ENCODE assay signal across 8 mouse cellular contexts in genomic region chr11:68400727-68401219, GRCm38 (mm10). TPM values are rescaled to one million over a fixed set of nuclear protein-coding genes. Genes with fewer than 3 reads are reported as not detected.
DNase-seq lines count a peak whose midpoint lies in the region; ATAC-seq lines count a peak whose summit lies in the region.

TSS of gene Ntn1 (minus strand) at chr11:68400823.

- intact Hi-C loops in heart, postnatal 36 days (cut with DNase I): no loop called here

- H3K4me3 ChIP-seq in kidney, embryonic 16.5 days (ENCODE audit: low read length): peak within 1 kb of the TSS; percentile 57
- H3K4me3 ChIP-seq in brown adipose tissue, adult 24 weeks (ENCODE audit: insufficient read depth, low read depth, low read length): peak within 1 kb of the TSS; percentile 58
- peak within 1 kb of the TSS; percentile 53 for H3K4me3 ChIP-seq in midbrain, embryonic 12.5 days

- peak within 1 kb of the TSS; percentile 97 for H3K4me2 ChIP-seq in kidney, embryonic 16.5 days (replicated peaks; ENCODE audit: low read depth, low read length)
- peak within 1 kb of the TSS; percentile 89 for H3K4me2 ChIP-seq in midbrain, embryonic 12.5 days (replicated peaks)

- WGBS in kidney, embryonic 16.5 days: 9% methylated on average over 11 of the region's 11 CpGs
- WGBS in midbrain, embryonic 12.5 days: 5% methylated on average over 11 of the region's 11 CpGs

- no peaks in the 10 kb centered on the region for H3K9me3 ChIP-seq in kidney, embryonic 16.5 days (ENCODE audit: low read length)
- no peaks in the 10 kb centered on the region for H3K9me3 ChIP-seq in midbrain, embryonic 12.5 days

- H3K9ac ChIP-seq in kidney, embryonic 16.5 days (replicated peaks; ENCODE audit: low read length): peak within 1 kb of the TSS; percentile 62
- peak within 1 kb of the TSS; percentile 54 for H3K9ac ChIP-seq in midbrain, embryonic 12.5 days (replicated peaks)

- peaks cover 22% of the 10 kb centered on the region for H3K4me1 ChIP-seq in kidney, embryonic 16.5 days (ENCODE audit: insufficient read depth, low read length)
- no peaks in the 10 kb centered on the region for H3K4me1 ChIP-seq in brown adipose tissue, adult 24 weeks (ENCODE audit: control insufficient read depth, insufficient read depth, insufficient read length, low read length)
- H3K4me1 ChIP-seq in midbrain, embryonic 12.5 days: peaks cover 24% of the 10 kb centered on the region

- H3K27me3 ChIP-seq in kidney, embryonic 16.5 days (ENCODE audit: insufficient read depth, low read length): peaks cover 68% of the 10 kb centered on the region
- H3K27me3 ChIP-seq in midbrain, embryonic 12.5 days: peaks cover 94% of the 10 kb centered on the region

- H3K27ac ChIP-seq in kidney, embryonic 16.5 days (ENCODE audit: low read length): no peak within 1 kb of the TSS; the same call in 1 of the 2 replicates
- H3K27ac ChIP-seq in brown adipose tissue, adult 24 weeks (replicated peaks; ENCODE audit: low read depth, low read length): no peak within 1 kb of the TSS
- peak within 1 kb of the TSS; percentile 82 for H3K27ac ChIP-seq in midbrain, embryonic 12.5 days (replicated peaks)

- peak; percentile 10; the same call in 1 of the 2 replicates for ATAC-seq in kidney, embryonic 16.5 days (ENCODE audit: low FRiP score, low TSS enrichment)
- ATAC-seq in midbrain, embryonic 12.5 days (ENCODE audit: low FRiP score, low read depth): no peak

- no peaks in the 10 kb centered on the region for H3K36me3 ChIP-seq in kidney, embryonic 16.5 days (ENCODE audit: insufficient read depth, low read length)
- no peaks in the 10 kb centered on the region for H3K36me3 ChIP-seq in midbrain, embryonic 12.5 days

- DNase-seq in kidney, postnatal 10 days: no peak
- no peak for DNase-seq in heart, postnatal 36 days
- DNase-seq in layer of hippocampus, adult 8-10 months (ENCODE audit: low spot score in 2 of 2): no peak
- DNase-seq in cerebellum, postnatal 36 days: no peak
- no peak for DNase-seq in urinary bladder, postnatal 10 days (ENCODE audit: low spot score)

RNA-seq across cellular contexts. Expression of gene Ntn1, which starts in this region (rescaled TPM):
- polyA plus RNA-seq in kidney, embryonic 16.5 days (2015; fragmentation: Nextera tagmentation; extraction: Ambion mirVana): 13.6 and 15.4 TPM in 2 replicates
- 6.1 and 7.6 TPM in 2 replicates for polyA plus RNA-seq in brown adipose tissue, adult 24 weeks (2012; ENCODE audit: insufficient read depth, insufficient read length, missing spikeins)
- 10 to 100 TPM; 55.4 to 61.8 TPM for total RNA-seq in heart, postnatal 36 days (2021)
- polyA plus RNA-seq in midbrain, embryonic 12.5 days (2016; fragmentation: Nextera tagmentation; extraction: Ambion mirVana): 26.6 and 34.6 TPM in 2 replicates
- total RNA-seq in layer of hippocampus, adult 8-10 months (2022): 1 to 10 TPM; 6.0 to 7.3 (median 7.0) TPM

Comparison
In these comparisons a context has a peak if more than half of its experiments do, and no peak if none do; other contexts are left out.
1. RNA of gene Ntn1 (total RNA-seq): 55.4 to 61.8 TPM in heart, postnatal 36 days; 6.0 to 7.3 TPM in layer of hippocampus, adult 8-10 months; every median in the first group is over 4 times any median in the second.
2. Peak in every context shown above with its lines, with median percentiles within 50 percentile points of each other: H3K4me3 ChIP-seq.